In genomic region chr11:75141038-75141437, GRCm38 (mm10) we compare ENCODE assay signal across 14 mouse cellular contexts. TPM values are rescaled to one million over a fixed set of nuclear protein-coding genes. Genes with fewer than 3 reads are reported as not detected.
DNase-seq lines count a peak whose midpoint lies in the region; ATAC-seq and TF ChIP-seq lines count a peak whose summit lies in the region.
"Had no signal": no experiment of that assay in that cellular context is flagged by ENCODE, and none has a peak within 500 bp of the region (broad histone marks: within the 10 kb centered on the region; RNA-seq: fewer than 3 reads in every experiment).

No protein-coding gene starts in this region.

- no peaks in the 10 kb centered on the region for H3K9me3 ChIP-seq in liver, postnatal 0 days (ENCODE audit: low read length)
- H3K9me3 ChIP-seq in embryonic facial prominence, embryonic 13.5 days: no peaks in the 10 kb centered on the region
- no peaks in the 10 kb centered on the region for H3K9me3 ChIP-seq in limb, embryonic 15.5 days
- H3K9me3 ChIP-seq: hindbrain, embryonic 12.5 days; midbrain, embryonic 15.5 days had no signal

- peaks cover 21% of the 10 kb centered on the region for H3K4me1 ChIP-seq in liver, adult 2 months (ENCODE audit: control insufficient read depth, insufficient read depth, low read length)
- H3K4me1 ChIP-seq in liver, postnatal 0 days (ENCODE audit: insufficient read depth): peaks cover 36% of the 10 kb centered on the region
- peaks cover 60% of the 10 kb centered on the region for H3K4me1 ChIP-seq in embryonic facial prominence, embryonic 13.5 days
- peaks cover 67% of the 10 kb centered on the region for H3K4me1 ChIP-seq in limb, embryonic 15.5 days
- H3K4me1 ChIP-seq: midbrain, embryonic 15.5 days had no signal

- H3K4me2 ChIP-seq in liver, postnatal 0 days (ENCODE audit: low read depth, low read length): no peak overlapping the region
- no peak overlapping the region for H3K4me2 ChIP-seq in embryonic facial prominence, embryonic 13.5 days
- H3K4me2 ChIP-seq in limb, embryonic 15.5 days: no peak overlapping the region
- H3K4me2 ChIP-seq: hindbrain, embryonic 12.5 days; midbrain, embryonic 15.5 days had no signal

- no peak for TF ChIP-seq EP300 in liver, postnatal 0 days (IDR thresholded peaks at IDR 0.05; ENCODE audit: low read depth)

- H3K27ac ChIP-seq in gastrocnemius, adult 2 months: peak overlapping the region; percentile 87
- no peak overlapping the region; the same call in 1 of the 2 replicates for H3K27ac ChIP-seq in liver, adult 2 months (replicated peaks; ENCODE audit: insufficient read depth, low read depth, low read length)
- H3K27ac ChIP-seq in liver, postnatal 0 days (ENCODE audit: low read depth): no peak overlapping the region
- H3K27ac ChIP-seq in embryonic facial prominence, embryonic 13.5 days: peak overlapping the region; percentile 76
- peak overlapping the region; percentile 87 for H3K27ac ChIP-seq in limb, embryonic 15.5 days
- H3K27ac ChIP-seq: midbrain, embryonic 15.5 days had no signal

- no peak; the same call in 1 of the 2 replicates for ATAC-seq in liver, postnatal 0 days
- ATAC-seq in embryonic facial prominence, embryonic 13.5 days (ENCODE audit: insufficient number of reproducible peaks, insufficient read depth, low FRiP score, low TSS enrichment, low read depth): no peak
- ATAC-seq in limb, embryonic 15.5 days (ENCODE audit: insufficient number of reproducible peaks, low FRiP score, low TSS enrichment, low read depth): no peak
- ATAC-seq: midbrain, embryonic 15.5 days had no signal

- TF ChIP-seq CTCF in gastrocnemius, adult 2 months (IDR thresholded peaks at IDR 0.05): no peak
- no peak for TF ChIP-seq CTCF in liver, adult 2 months (IDR thresholded peaks at IDR 0.05; ENCODE audit: low read depth, low read length)
- no peak for TF ChIP-seq CTCF in liver, postnatal 0 days (IDR thresholded peaks at IDR 0.05; ENCODE audit: low read depth)

- H3K79me2 ChIP-seq in liver, adult 2 months (ENCODE audit: control insufficient read depth, insufficient read depth, low read length): no peaks in the 10 kb centered on the region

- no peak overlapping the region for H3K4me3 ChIP-seq in gastrocnemius, adult 2 months
- no peak overlapping the region for H3K4me3 ChIP-seq in liver, adult 2 months (ENCODE audit: insufficient read depth, low read depth, low read length)
- H3K4me3 ChIP-seq in liver, postnatal 0 days (ENCODE audit: low read depth, low read length): no peak overlapping the region
- H3K4me3 ChIP-seq in embryonic facial prominence, embryonic 13.5 days: no peak overlapping the region
- no peak overlapping the region for H3K4me3 ChIP-seq in limb, embryonic 15.5 days
- H3K4me3 ChIP-seq: hindbrain, embryonic 12.5 days; midbrain, embryonic 15.5 days had no signal

- H3K27me3 ChIP-seq in liver, adult 2 months (ENCODE audit: control insufficient read depth, insufficient read depth, low read length): no peaks in the 10 kb centered on the region
- H3K27me3 ChIP-seq in liver, postnatal 0 days (ENCODE audit: insufficient read depth, low read length): no peaks in the 10 kb centered on the region
- no peaks in the 10 kb centered on the region for H3K27me3 ChIP-seq in embryonic facial prominence, embryonic 13.5 days
- no peaks in the 10 kb centered on the region for H3K27me3 ChIP-seq in limb, embryonic 15.5 days
- H3K27me3 ChIP-seq: hindbrain, embryonic 12.5 days; midbrain, embryonic 15.5 days had no signal

- peaks cover 13% of the 10 kb centered on the region for H3K36me3 ChIP-seq in liver, adult 2 months (ENCODE audit: control insufficient read depth, insufficient read depth, low read length)
- 0 out of 2 replicates have a peak, but pooled peaks cover 11% of the 10 kb centered on the region for H3K36me3 ChIP-seq in liver, postnatal 0 days (replicated peaks; ENCODE audit: insufficient read depth, low read length)
- peaks cover 23% of the 10 kb centered on the region for H3K36me3 ChIP-seq in embryonic facial prominence, embryonic 13.5 days
- peaks cover 15% of the 10 kb centered on the region for H3K36me3 ChIP-seq in limb, embryonic 15.5 days

- 57% methylated on average over 3 of the region's 3 CpGs for whole genome bisulfite sequencing in liver, adult 2 months
- WGBS in liver, postnatal 0 days (ENCODE audit: insufficient replicate concordance): 26% methylated on average over 3 of the region's 3 CpGs
- 40% methylated on average over 3 of the region's 3 CpGs for WGBS in embryonic facial prominence, embryonic 13.5 days
- WGBS in limb, embryonic 15.5 days: 54% methylated on average over 3 of the region's 3 CpGs

- no peak for TF ChIP-seq POLR2A in liver, adult 2 months (IDR thresholded peaks at IDR 0.05; ENCODE audit: extremely low read depth, insufficient read depth, low read length)

- DNase-seq in gastrocnemius, adult 2 months: no peak
- DNase-seq in gastrocnemius, postnatal 14 days: no peak
- DNase-seq in liver, adult 2 months (ENCODE audit: extremely low read depth, low read depth, low spot score): peak; percentile 27
- DNase-seq in liver, postnatal 0 days: no peak
- DNase-seq in cerebellum, adult 9-10 months: no peak
- no peak for DNase-seq in embryo, embryonic 10.5 days (ENCODE audit: low spot score)
- DNase-seq: adrenal gland, postnatal 10 days; cerebellum, adult 2 months; liver; thymus, postnatal 14 days had no signal

- intact Hi-C loops in gastrocnemius, adult 2 months (cut with DNase I): no loop called here
- intact Hi-C loops in gastrocnemius, postnatal 14 days (cut with DNase I; ENCODE audit: low total_unique reads): no loop called here

- no peak overlapping the region for H3K9ac ChIP-seq in liver, adult 2 months (ENCODE audit: low read depth, low read length)
- H3K9ac ChIP-seq in liver, postnatal 0 days (replicated peaks): no peak overlapping the region
- H3K9ac ChIP-seq in embryonic facial prominence, embryonic 13.5 days: no peak overlapping the region
- no peak overlapping the region for H3K9ac ChIP-seq in limb, embryonic 15.5 days
- H3K9ac ChIP-seq: hindbrain, embryonic 12.5 days; midbrain, embryonic 15.5 days had no signal

RNA-seq across cellular contexts. Expression of gene Hic1, which starts 28.3 kb away (rescaled TPM):
- 1 to 10 TPM; 4.6 to 6.6 TPM for total RNA-seq in gastrocnemius, adult 2 months (2021)
- total RNA-seq in gastrocnemius, postnatal 14 days (2021): 10 to 100 TPM; 12.3 to 18.9 TPM
- total RNA-seq in liver, adult 2 months (2014; rRNA removed): 1.1 and 1.8 TPM in 2 replicates
- 3.8 and 4.3 TPM in 2 replicates for polyA plus RNA-seq in liver, adult 2 months (2012; rRNA removed)
- polyA plus RNA-seq in liver, postnatal 0 days (2015; fragmentation: Nextera tagmentation; extraction: Ambion mirVana): 1.1 and 1.5 TPM in 2 replicates
- 8.2 and 9.7 TPM in 2 replicates for polyA plus RNA-seq in embryonic facial prominence, embryonic 13.5 days (2015; fragmentation: Nextera tagmentation; extraction: Ambion mirVana)
- polyA plus RNA-seq in limb, embryonic 15.5 days (2015; fragmentation: Nextera tagmentation; extraction: Ambion mirVana): 17.2 and 21.2 TPM in 2 replicates

RNA-seq across cellular contexts. Expression of gene Ovca2, which starts 37.6 kb away (rescaled TPM):
- 1 to 10 TPM; 2.5 to 3.6 TPM for total RNA-seq in gastrocnemius, adult 2 months (2021)
- total RNA-seq in gastrocnemius, postnatal 14 days (2021): 1 to 10 TPM; 3.6 to 4.1 TPM
- total RNA-seq in liver, adult 2 months (2014; rRNA removed): 6.7 and 6.9 TPM in 2 replicates
- 5.7 and 8.0 TPM in 2 replicates for polyA plus RNA-seq in liver, adult 2 months (2012; rRNA removed)
- polyA plus RNA-seq in liver, postnatal 0 days (2015; fragmentation: Nextera tagmentation; extraction: Ambion mirVana): 12.4 and 13.6 TPM in 2 replicates
- 28.7 and 30.4 TPM in 2 replicates for polyA plus RNA-seq in embryonic facial prominence, embryonic 13.5 days (2015; fragmentation: Nextera tagmentation; extraction: Ambion mirVana)
- 22.5 and 23.3 TPM in 2 replicates for polyA plus RNA-seq in limb, embryonic 15.5 days (2015; fragmentation: Nextera tagmentation; extraction: Ambion mirVana)

RNA-seq across cellular contexts. Expression of gene Dph1, which starts 50.0 kb away (rescaled TPM):
- 1 to 10 TPM; 5.5 to 6.2 TPM for total RNA-seq in gastrocnemius, adult 2 months (2021)
- 1 to 10 TPM; 6.6 to 6.9 TPM for total RNA-seq in gastrocnemius, postnatal 14 days (2021)
- total RNA-seq in liver, adult 2 months (2014; rRNA removed): 11.3 and 14.2 TPM in 2 replicates
- polyA plus RNA-seq in liver, adult 2 months (2012; rRNA removed): 49.1 and 53.5 TPM in 2 replicates
- polyA plus RNA-seq in liver, postnatal 0 days (2015; fragmentation: Nextera tagmentation; extraction: Ambion mirVana): 10.9 and 13.0 TPM in 2 replicates
- 20.8 and 24.5 TPM in 2 replicates for polyA plus RNA-seq in embryonic facial prominence, embryonic 13.5 days (2015; fragmentation: Nextera tagmentation; extraction: Ambion mirVana)
- 21.1 and 23.3 TPM in 2 replicates for polyA plus RNA-seq in limb, embryonic 15.5 days (2015; fragmentation: Nextera tagmentation; extraction: Ambion mirVana)

RNA-seq across cellular contexts. Expression of gene Rtn4rl1, which starts 52.5 kb away (rescaled TPM):
- total RNA-seq in gastrocnemius, adult 2 months (2021): 1 to 10 TPM in 1 of 2 experiments, under 1 TPM in 1; 0.54 to 1.1 TPM
- total RNA-seq in gastrocnemius, postnatal 14 days (2021): 1 to 10 TPM; 2.1 to 3.0 TPM
- total RNA-seq in liver, adult 2 months (2014; rRNA removed): 1.3 and 2.4 TPM in 2 replicates
- polyA plus RNA-seq in liver, adult 2 months (2012; rRNA removed): 9.5 and 10.0 TPM in 2 replicates
- polyA plus RNA-seq in liver, postnatal 0 days (2015; fragmentation: Nextera tagmentation; extraction: Ambion mirVana): 1.5 and 2.0 TPM in 2 replicates
- polyA plus RNA-seq in embryonic facial prominence, embryonic 13.5 days (2015; fragmentation: Nextera tagmentation; extraction: Ambion mirVana): 6.0 and 7.1 TPM in 2 replicates
- polyA plus RNA-seq in limb, embryonic 15.5 days (2015; fragmentation: Nextera tagmentation; extraction: Ambion mirVana): 4.9 and 5.8 TPM in 2 replicates

Comparison
In these comparisons a context has a peak if more than half of its experiments do, and no peak if none do; other contexts are left out.
1. H3K27ac ChIP-seq: peak in gastrocnemius, adult 2 months (single experiment), embryonic facial prominence, embryonic 13.5 days (single experiment) and limb, embryonic 15.5 days (single experiment); none in liver, adult 2 months (single experiment) and liver, postnatal 0 days (single experiment).